Mouse (Mus musculus) CH12.LX (cell line): Measurements from ENCODE around the gene Pacs2.

ENCODE experiments used
- EP300 ChIP-seq: IDR thresholded peaks from 2 replicates; pipeline ENCODE4 v1.6.1; 2011; ENCODE audit warnings: low read length, improper control_type of control experiment
- JUN ChIP-seq: IDR thresholded peaks from 2 replicates; pipeline ENCODE4 v1.6.1; 2011; ENCODE audit warnings: low read depth, mild to moderate bottlenecking, low read length, improper control_type of control experiment, moderate library complexity; ENCODE audit not compliant: insufficient read depth
- MAZ ChIP-seq: IDR thresholded peaks from 2 replicates; pipeline ENCODE4 v1.6.1; 2012; ENCODE audit warnings: low read depth, mild to moderate bottlenecking, inconsistent platforms, low read length, improper control_type of control experiment, moderate library complexity
- POLR2A ChIP-seq: IDR thresholded peaks from 2 replicates; pipeline ENCODE4 v1.6.1; 2011; ENCODE audit warnings: low read depth, mild to moderate bottlenecking, improper control_type of control experiment, low read length
- TCF12 ChIP-seq: IDR thresholded peaks from 2 replicates; pipeline ENCODE4 v1.6.1; 2014; ENCODE audit warnings: low read depth, mild to moderate bottlenecking, inconsistent platforms, low read length, improper control_type of control experiment

- no peak for TF ChIP-seq JUN
- no peak for TF ChIP-seq POLR2A
- TF ChIP-seq MAZ = no peak
- TF ChIP-seq EP300 = no peak
- TF ChIP-seq TCF12 = no peak
Observed at GRCm38 (mm10) chr12:112994153-112994552, 20.2 kb upstream of the Pacs2 start.
